Mouse (Mus musculus) kidney, adult 10 weeks (tissue): ENCODE measurements around the gene Gm904. TPM values are rescaled to one million over a fixed set of nuclear protein-coding genes. Genes with fewer than 3 reads are reported as not detected.

Source experiments
- polyA plus RNA-seq: library from polyadenylated mRNA; stranded (reverse); fragments of 350-450 nt; fragmentation: Illumina TruSeq; extraction: RNeasy Lipid Tissue Mini Kit (QIAGEN cat#74804); gene quantifications from one replicate; pipeline ENCODE4 v1.2.3, GENCODE M21; 2014; ENCODE audit warnings: low read depth, low replicate concordance

Gm904 gene
- not detected for polyA plus RNA-seq

GRCm38 (mm10) chr13:50642928-50643327, at the start of gene Gm904:
TSS of gene Gm904 (plus strand) at chr13:50643228.

Other genes starting within 250 kb of the Gm904 start
- gene Fbxw17, start 225.4 kb upstream of the Gm904 start, polyA plus RNA-seq = 4.2 TPM
- gene Gm47429, start 199.3 kb upstream of the Gm904 start, polyA plus RNA-seq = not detected
- not detected for gene Nutm2, start 175.9 kb upstream of the Gm904 start, polyA plus RNA-seq
- 0.28 TPM for gene Gm8765, start 55.1 kb downstream of the Gm904 start, polyA plus RNA-seq